In genomic region chr3:152166699-152167451, GRCm38 (mm10) we compare ENCODE assay signal across 8 mouse cellular contexts. TPM values are rescaled to one million over a fixed set of nuclear protein-coding genes. Genes with fewer than 3 reads are reported as not detected.
A peak's percentile ranks its signal among the peaks of the same experiment; 100 is the strongest.
DNase-seq lines count a peak whose midpoint lies in the region; ATAC-seq lines count a peak whose summit lies in the region.

No protein-coding gene starts in this region.

- DNase-seq in cerebellum, postnatal 4 days (ENCODE audit: low spot score in 2 of 2) = no peak
- peak; percentile 58 for DNase-seq in MN1 (ENCODE audit: low spot score)
- DNase-seq in forebrain, embryonic 14.5 days (ENCODE audit: low spot score) = peak; percentile 68
- DNase-seq in liver, embryonic 13.5 days = no peak
- DNase-seq in ovary, postnatal 36 days (ENCODE audit: low spot score) = no peak
- no peak for DNase-seq in thymus, postnatal 14 days

- H3K9ac ChIP-seq in forebrain, embryonic 14.5 days (ENCODE audit: low read length) = peak overlapping the region; percentile 40
- no peak overlapping the region for H3K9ac ChIP-seq in liver, embryonic 13.5 days

- peaks cover 8% of the 10 kb centered on the region; the same call in 1 of the 2 replicates for H3K4me1 ChIP-seq in forebrain, embryonic 14.5 days (ENCODE audit: control insufficient read depth, insufficient read depth, low read length)
- peaks cover 46% of the 10 kb centered on the region for H3K4me1 ChIP-seq in liver, embryonic 13.5 days (replicated peaks)

- no peak overlapping the region; the same call in 1 of the 2 replicates for H3K27ac ChIP-seq in forebrain, embryonic 14.5 days (ENCODE audit: low read depth, low read length)
- no peak overlapping the region for H3K27ac ChIP-seq in liver, embryonic 13.5 days

- H3K4me3 ChIP-seq in forebrain, embryonic 14.5 days (ENCODE audit: low read depth, low read length) = peak overlapping the region; percentile 47
- 0 out of 2 replicates have a peak overlapping the region, but pooled peaks have one; percentile 11 for H3K4me3 ChIP-seq in liver, embryonic 13.5 days (replicated peaks)

- H3K27me3 ChIP-seq in forebrain, embryonic 14.5 days (replicated peaks; ENCODE audit: control insufficient read depth, insufficient read depth, low read length) = peaks cover 10% of the 10 kb centered on the region
- peaks cover 63% of the 10 kb centered on the region for H3K27me3 ChIP-seq in liver, embryonic 13.5 days

- H3K4me2 ChIP-seq in forebrain, embryonic 14.5 days (ENCODE audit: low read length) = peak overlapping the region; percentile 96
- H3K4me2 ChIP-seq in liver, embryonic 13.5 days = peak overlapping the region; percentile 61

- H3K36me3 ChIP-seq in forebrain, embryonic 14.5 days (ENCODE audit: control insufficient read depth, insufficient read depth, low read length) = no peaks in the 10 kb centered on the region
- H3K36me3 ChIP-seq in liver, embryonic 13.5 days = no peaks in the 10 kb centered on the region

- peak; percentile 56; the same call in 1 of the 2 replicates for ATAC-seq in cerebellum, adult (ENCODE audit: insufficient number of reproducible peaks, low FRiP score, low TSS enrichment)
- ATAC-seq in forebrain, embryonic 14.5 days = peak; percentile 57
- ATAC-seq in liver, embryonic 13.5 days (ENCODE audit: low read depth) = no peak
- ATAC-seq in erythroid progenitor cell, adult 5-6 weeks (replicated peaks; ENCODE audit: low FRiP score, poor library complexity, severe bottlenecking) = no peak

- H3K9me3 ChIP-seq in forebrain, embryonic 14.5 days (replicated peaks; ENCODE audit: control insufficient read depth, low read length) = no peaks in the 10 kb centered on the region
- no peaks in the 10 kb centered on the region for H3K9me3 ChIP-seq in liver, embryonic 13.5 days (replicated peaks)

- 7% methylated on average over 27 of the region's 29 CpGs for WGBS in forebrain, embryonic 14.5 days
- 14% methylated on average over 29 of the region's 29 CpGs for WGBS in liver, embryonic 13.5 days (ENCODE audit: insufficient replicate concordance)

RNA-seq across cellular contexts. Expression of gene Gipc2, which starts 0.8 kb away (rescaled TPM):
- 3.1 and 4.7 TPM in 2 replicates for polyA plus RNA-seq in forebrain, embryonic 14.5 days (2014; fragmentation: Nextera tagmentation; extraction: Ambion mirVana)
- 12.3 and 21.0 TPM in 2 replicates for polyA plus RNA-seq in liver, embryonic 13.5 days (2015; fragmentation: Nextera tagmentation; extraction: Ambion mirVana)
- total RNA-seq in erythroid progenitor cell, adult 5-6 weeks (2015; ENCODE audit: low replicate concordance) = not detected in 2 replicates
- not detected in 2 replicates for total RNA-seq in erythroid progenitor cell, adult 5-6 weeks (2017; ENCODE audit: low replicate concordance)

RNA-seq across cellular contexts. Expression of gene Dnajb4, which starts 43.2 kb away (rescaled TPM):
- 21.6 and 28.2 TPM in 2 replicates for polyA plus RNA-seq in forebrain, embryonic 14.5 days (2014; fragmentation: Nextera tagmentation; extraction: Ambion mirVana)
- polyA plus RNA-seq in liver, embryonic 13.5 days (2015; fragmentation: Nextera tagmentation; extraction: Ambion mirVana) = 35.2 and 46.3 TPM in 2 replicates
- 106 and 107 TPM in 2 replicates for total RNA-seq in erythroid progenitor cell, adult 5-6 weeks (2015; ENCODE audit: low replicate concordance)
- 101 and 164 TPM in 2 replicates for total RNA-seq in erythroid progenitor cell, adult 5-6 weeks (2017; ENCODE audit: low replicate concordance)

RNA-seq across cellular contexts. Expression of gene Fubp1, which starts 43.3 kb away (rescaled TPM):
- polyA plus RNA-seq in forebrain, embryonic 14.5 days (2014; fragmentation: Nextera tagmentation; extraction: Ambion mirVana) = 292 and 293 TPM in 2 replicates
- 99.4 and 128 TPM in 2 replicates for polyA plus RNA-seq in liver, embryonic 13.5 days (2015; fragmentation: Nextera tagmentation; extraction: Ambion mirVana)
- total RNA-seq in erythroid progenitor cell, adult 5-6 weeks (2015; ENCODE audit: low replicate concordance) = 152 and 157 TPM in 2 replicates
- 169 and 197 TPM in 2 replicates for total RNA-seq in erythroid progenitor cell, adult 5-6 weeks (2017; ENCODE audit: low replicate concordance)

Comparison
In these comparisons a context has a peak if more than half of its experiments do, and no peak if none do; other contexts are left out.
1. ATAC-seq: peak in cerebellum, adult (single experiment) and forebrain, embryonic 14.5 days (single experiment); none in liver, embryonic 13.5 days (single experiment) and erythroid progenitor cell, adult 5-6 weeks (single experiment).
2. DNase-seq: peak in MN1 (single experiment) and forebrain, embryonic 14.5 days (single experiment); none in cerebellum, postnatal 4 days (0 of 2), liver, embryonic 13.5 days (single experiment), ovary, postnatal 36 days (single experiment) and thymus, postnatal 14 days (single experiment).